Mouse (Mus musculus) heart, postnatal 0 days (tissue): ENCODE measurements at regions not wholly inside any gene's neighbourhood (a gene's known extent, or its start where the extent isn't known, plus 50 kb on each side); places are given as distances from the start of the nearest gene placed in this dataset.

Experiments used
- ATAC-seq: fragments of 200-750 bp; cut with Nextera tagmentation; 2 replicates; pipeline ENCODE4 v1.8.0; 2017; ENCODE audit warnings: low read depth, moderate number of reproducible peaks, moderate library complexity; ENCODE audit not compliant: insufficient read depth
- DNase-seq: peaks from one replicate; pipeline ENCODE4 v3.0.0-alpha.2; 2016; ENCODE audit warnings: low spot score
- H3K27ac ChIP-seq: fragments of 300-500 bp; sonication (generic); 2 replicates; pipeline ENCODE4 v1.5.1; 2014; ENCODE audit warnings: low read depth, mild to moderate bottlenecking
- H3K27me3 ChIP-seq: fragments of 300-500 bp; sonication (generic); 2 replicates; pipeline ENCODE4 v1.6.1; 2014; ENCODE audit warnings: low read length, mixed read lengths; ENCODE audit not compliant: control insufficient read depth, insufficient read depth
- H3K36me3 ChIP-seq: fragments of 300-500 bp; sonication (generic); replicated peaks from 2 replicates; pipeline ENCODE4 v1.6.1; 2014; ENCODE audit warnings: low read length, mixed read lengths; ENCODE audit not compliant: control insufficient read depth, insufficient read depth
- H3K4me1 ChIP-seq: fragments of 300-500 bp; sonication (generic); 2 replicates; pipeline ENCODE4 v1.6.1; 2014; ENCODE audit warnings: antibody characterized with exemption; ENCODE audit not compliant: control insufficient read depth, insufficient read depth
- H3K4me2 ChIP-seq: fragments of 300-500 bp; sonication (generic); 2 replicates; pipeline ENCODE4 v1.6.1; 2014; ENCODE audit warnings: low read depth, mild to moderate bottlenecking, low read length, moderate library complexity
- H3K4me3 ChIP-seq: fragments of 300-500 bp; sonication (generic); 2 replicates; pipeline ENCODE4 v1.5.1; 2014; ENCODE audit warnings: low read depth, low read length
- H3K9ac ChIP-seq: fragments of 300-500 bp; sonication (generic); replicated peaks from 2 replicates; pipeline ENCODE4 v1.6.1; 2014; ENCODE audit warnings: low read depth, low read length, mixed read lengths
- H3K9me3 ChIP-seq: fragments of 300-500 bp; sonication (generic); replicated peaks from 2 replicates; pipeline ENCODE4 v1.6.1; 2016; ENCODE audit warnings: low read length; ENCODE audit not compliant: control insufficient read depth
- CTCF ChIP-seq: IDR thresholded peaks from 2 replicates; pipeline ENCODE4 v1.5.1; 2016; ENCODE audit warnings: antibody characterized with exemption, control low read depth, low read depth
- EP300 ChIP-seq: IDR thresholded peaks from 2 replicates; pipeline ENCODE4 v1.6.1; 2016; ENCODE audit warnings: antibody characterized with exemption, low read depth
- WGBS: fragments of 180-500 bp; shearing (Covaris S2); extraction: QIAGEN DNeasy Blood & Tissue Kit; methylation state at CpG from one replicate; pipeline ENCODE4 v1.1.7; 2014; 5-methylcytosine and 5-hydroxymethylcytosine counted together

DNA sequence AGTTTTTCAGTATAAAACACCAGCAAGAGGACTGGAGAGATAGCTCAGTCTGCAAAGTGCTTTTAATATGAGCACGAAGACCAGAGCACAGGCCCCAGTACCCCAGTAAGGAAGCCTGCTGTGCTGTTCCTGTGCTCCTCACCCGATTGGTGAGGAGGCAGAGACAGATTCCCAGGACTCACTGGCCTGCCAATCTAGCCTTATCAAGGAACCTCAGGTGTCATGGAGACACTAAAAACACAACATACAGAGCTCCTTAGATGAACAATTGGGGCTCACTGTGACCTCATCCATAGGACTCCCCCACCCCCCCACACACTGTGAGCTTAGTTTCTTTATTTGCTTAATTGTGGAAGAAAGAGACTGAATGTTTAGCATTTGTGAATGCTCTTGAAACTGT is 355.4 kb upstream of the Marcks start:
- ATAC-seq (no peak), DNase-seq (no peak)
- WGBS, result 27% methylated on average over 2 of the region's 2 CpGs
- no peak for TF ChIP-seq CTCF
- no peak for TF ChIP-seq EP300
- Histone ChIP-seq H3K4me1 (no peaks in the 10 kb centered on the region), H3K4me2 (no peak overlapping the region), H3K9me3 (no peaks in the 10 kb centered on the region), H3K27me3 (no peaks in the 10 kb centered on the region), H3K36me3 (no peaks in the 10 kb centered on the region), H3K4me3 (no peak overlapping the region), H3K27ac (no peak overlapping the region), H3K9ac (no peak overlapping the region)

DNA sequence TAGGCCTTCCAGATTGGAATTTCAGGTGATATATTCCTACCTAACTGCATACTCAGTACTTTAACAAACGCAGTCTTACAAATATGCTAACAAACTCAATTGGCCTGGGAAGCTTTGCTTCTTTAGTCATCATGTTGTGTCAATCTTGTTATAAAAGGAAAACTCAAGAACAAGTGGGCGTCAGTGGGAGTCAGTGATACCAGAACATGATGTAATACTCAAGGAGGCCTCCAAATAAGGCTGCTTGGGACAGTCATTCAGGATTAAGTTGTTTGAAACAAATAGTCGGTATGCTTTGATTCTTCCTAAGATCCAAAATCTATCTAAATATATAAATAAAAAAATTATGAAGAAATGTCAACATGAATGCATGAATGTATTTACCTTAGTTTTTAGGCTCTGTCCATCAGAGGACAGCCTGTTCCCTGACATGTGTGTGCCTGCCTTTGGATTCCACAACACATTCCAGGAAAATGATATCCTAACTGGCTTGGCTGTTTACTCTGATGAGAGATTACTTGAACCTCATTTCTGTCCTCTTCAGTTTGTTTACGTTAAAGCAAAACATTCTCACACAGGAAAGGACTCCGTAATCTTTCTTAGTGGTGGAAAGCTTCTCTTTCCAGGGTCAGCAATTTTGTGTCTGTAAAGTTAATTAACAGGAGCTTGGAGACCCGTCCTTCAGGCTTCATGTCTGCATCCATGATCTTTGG is 345.7 kb upstream of the Marcks start:
- ATAC-seq (no peak), DNase-seq (no peak)
- Histone ChIP-seq H3K4me3 (no peak overlapping the region), H3K9ac (no peak overlapping the region), H3K4me1 (no peaks in the 10 kb centered on the region), H3K27me3 (no peaks in the 10 kb centered on the region), H3K36me3 (no peaks in the 10 kb centered on the region), H3K4me2 (no peak overlapping the region), H3K27ac (0 out of 2 replicates have a peak overlapping the region, but pooled peaks have one; percentile 30), H3K9me3 (no peaks in the 10 kb centered on the region)
- no peak for TF ChIP-seq CTCF
- TF ChIP-seq EP300, result no peak
- 55% methylated on average over 6 of the region's 6 CpGs for WGBS

DNA sequence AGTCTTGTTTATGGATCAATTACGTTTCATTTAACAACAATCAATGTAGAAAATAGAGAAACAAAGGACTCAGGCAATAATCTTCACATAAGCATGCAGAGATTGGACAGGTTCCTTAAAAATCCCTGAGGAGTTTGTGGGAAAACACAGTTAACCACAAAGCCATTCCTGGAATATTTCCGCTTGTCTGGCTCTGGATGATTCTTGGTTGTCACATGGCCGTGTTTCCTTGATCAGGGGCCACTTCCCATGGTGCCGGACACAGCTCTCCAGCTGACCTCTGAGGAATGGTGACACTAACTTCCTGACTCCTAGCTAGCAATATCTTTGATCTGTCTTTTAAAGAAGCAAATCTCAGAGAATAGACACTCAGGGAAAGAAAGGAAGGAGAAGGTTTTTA is 344.8 kb upstream of the Marcks start:
- TF ChIP-seq CTCF, result no peak
- no peak for TF ChIP-seq EP300
- ATAC-seq (peak; percentile 47; the same call in 1 of the 2 replicates), DNase-seq (peak; percentile 18)
- H3K27me3 ChIP-seq, result no peaks in the 10 kb centered on the region
- no peaks in the 10 kb centered on the region for H3K4me1 ChIP-seq
- no peak overlapping the region for H3K9ac ChIP-seq
- no peak overlapping the region for H3K4me2 ChIP-seq
- no peak overlapping the region for H3K27ac ChIP-seq
- WGBS, result 33% methylated on average over 4 of the region's 4 CpGs
- H3K4me3 ChIP-seq, result no peak overlapping the region
- no peaks in the 10 kb centered on the region for H3K9me3 ChIP-seq
- H3K36me3 ChIP-seq, result no peaks in the 10 kb centered on the region

DNA sequence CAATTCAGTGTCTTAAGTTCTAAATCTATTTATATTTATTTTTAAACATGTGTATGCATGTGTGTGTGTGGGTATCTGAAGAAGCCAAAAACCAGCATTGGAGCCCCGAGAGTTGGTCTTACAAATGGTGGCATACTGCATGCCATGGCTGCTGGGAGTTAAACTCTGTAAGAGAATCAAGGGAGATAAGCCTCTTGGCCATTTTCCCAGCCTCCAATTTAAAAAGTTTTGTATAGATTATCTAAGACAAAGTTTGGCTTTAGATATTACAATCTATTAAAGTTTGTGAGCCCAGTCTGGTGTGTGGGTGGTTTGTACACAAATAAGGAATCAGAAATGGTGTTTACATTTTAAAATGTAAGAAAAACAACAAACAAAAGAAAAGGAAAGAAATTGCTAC is 343.2 kb upstream of the Marcks start:
- Histone ChIP-seq H3K36me3 (no peaks in the 10 kb centered on the region), H3K4me3 (no peak overlapping the region), H3K27me3 (no peaks in the 10 kb centered on the region), H3K27ac (no peak overlapping the region), H3K9ac (no peak overlapping the region), H3K9me3 (no peaks in the 10 kb centered on the region), H3K4me2 (no peak overlapping the region), H3K4me1 (no peaks in the 10 kb centered on the region)
- ATAC-seq (no peak), DNase-seq (no peak)
- WGBS, result 52% methylated on average over 1 of the region's 1 CpGs
- TF ChIP-seq EP300, result no peak
- TF ChIP-seq CTCF, result no peak

DNA sequence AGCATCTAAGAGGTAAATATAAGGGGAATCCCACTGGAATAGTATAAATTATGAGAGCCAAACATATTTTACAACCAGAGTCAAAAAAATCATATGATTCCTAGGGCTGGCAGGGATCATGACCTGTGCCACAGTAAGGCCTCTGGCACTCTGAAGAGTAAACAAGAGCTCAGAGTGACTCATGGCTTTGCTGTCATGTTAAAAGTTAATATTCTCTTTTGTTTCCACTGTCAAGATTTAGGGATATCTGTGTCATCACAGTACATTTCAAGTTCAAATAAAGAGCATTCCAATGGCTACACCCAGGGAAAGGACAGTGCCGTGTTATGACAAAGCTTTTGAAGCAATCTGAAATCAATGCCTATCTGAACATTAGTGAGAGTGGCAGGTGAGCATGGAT is 341.6 kb upstream of the Marcks start:
- ATAC-seq (no peak), DNase-seq (no peak)
- Histone ChIP-seq H3K27me3 (no peaks in the 10 kb centered on the region), H3K9ac (no peak overlapping the region), H3K4me1 (no peaks in the 10 kb centered on the region), H3K4me2 (no peak overlapping the region), H3K36me3 (no peaks in the 10 kb centered on the region), H3K4me3 (no peak overlapping the region), H3K9me3 (no peaks in the 10 kb centered on the region), H3K27ac (no peak overlapping the region)
- TF ChIP-seq CTCF, result no peak
- no peak for TF ChIP-seq EP300
- WGBS, result 79% methylated on average over 1 of the region's 1 CpGs

DNA sequence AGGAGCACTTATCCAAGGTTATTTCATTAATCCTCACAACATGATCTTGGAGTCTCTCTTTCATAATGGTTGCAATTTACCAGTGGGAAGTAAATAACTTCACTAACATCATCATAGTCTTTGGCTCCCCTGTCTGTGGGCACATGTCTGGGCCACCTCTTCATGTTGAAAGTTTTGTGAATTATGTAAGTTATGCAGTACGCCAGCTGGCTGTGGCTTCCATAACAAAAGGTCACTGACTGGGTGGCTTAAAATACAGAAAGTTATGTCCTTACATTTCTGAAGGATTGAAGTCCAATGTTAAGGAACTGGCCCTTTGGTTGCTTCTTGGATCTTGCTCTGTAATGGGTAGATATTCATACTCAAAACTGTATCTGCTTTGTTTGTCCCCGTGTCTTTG is 339.4 kb upstream of the Marcks start:
- Histone ChIP-seq H3K9ac (no peak overlapping the region), H3K27me3 (no peaks in the 10 kb centered on the region), H3K4me2 (no peak overlapping the region), H3K9me3 (no peaks in the 10 kb centered on the region), H3K4me1 (no peaks in the 10 kb centered on the region), H3K27ac (no peak overlapping the region), H3K36me3 (no peaks in the 10 kb centered on the region), H3K4me3 (no peak overlapping the region)
- TF ChIP-seq CTCF (no peak), EP300 (no peak)
- 74% methylated on average over 2 of the region's 2 CpGs for WGBS
- ATAC-seq (no peak), DNase-seq (no peak)
